Comparison of ENCODE assay signal across 14 mouse cellular contexts in genomic region chr8:111510401-111510800, GRCm38 (mm10). TPM values are rescaled to one million over a fixed set of nuclear protein-coding genes. Genes with fewer than 3 reads are reported as not detected.
DNase-seq lines count a peak whose midpoint lies in the region; ATAC-seq and TF ChIP-seq lines count a peak whose summit lies in the region.
"Had no signal": no experiment of that assay in that cellular context is flagged by ENCODE, and none has a peak within 500 bp of the region (broad histone marks: within the 10 kb centered on the region; RNA-seq: fewer than 3 reads in every experiment).

No protein-coding gene starts in this region.

- no peaks in the 10 kb centered on the region for H3K27me3 ChIP-seq in limb, embryonic 14.5 days (ENCODE audit: control insufficient read depth, insufficient read depth, low read length)
- no peaks in the 10 kb centered on the region for H3K27me3 ChIP-seq in limb, embryonic 10.5 days (ENCODE audit: low read depth, poor library complexity, severe bottlenecking)
- no peaks in the 10 kb centered on the region for H3K27me3 ChIP-seq in stomach, postnatal 0 days (ENCODE audit: control insufficient read depth, insufficient read depth, low read length)
- H3K27me3 ChIP-seq: limb, embryonic 12.5 days; Patski had no signal

- DNase-seq in gastrocnemius, adult 2 months = peak; percentile 50
- DNase-seq in gastrocnemius, postnatal 10 days = no peak
- DNase-seq in limb, embryonic 14.5 days (ENCODE audit: low spot score) = peak; percentile 4
- DNase-seq in limb, embryonic 10.5 days (ENCODE audit: low spot score) = no peak
- peak; percentile 18 to 43 for DNase-seq in kidney, postnatal 4 days
- no peak for DNase-seq in stomach, postnatal 0 days (ENCODE audit: low spot score)
- no peak for DNase-seq in adrenal gland, adult 18-20 months (ENCODE audit: low spot score in 2 of 2)
- DNase-seq: gastrocnemius, postnatal 14 days; layer of hippocampus, adult 9-11 months had no signal

- 59% methylated on average over 4 of the region's 4 CpGs for WGBS in limb, embryonic 14.5 days
- WGBS in limb, embryonic 10.5 days = 67% methylated on average over 4 of the region's 4 CpGs
- WGBS in olfactory bulb, adult 2 months = 47% methylated on average over 4 of the region's 4 CpGs
- WGBS in stomach, postnatal 0 days = 61% methylated on average over 4 of the region's 4 CpGs

- H3K4me2 ChIP-seq in limb, embryonic 14.5 days (replicated peaks; ENCODE audit: low read depth, low read length, severe bottlenecking) = no peak overlapping the region
- H3K4me2 ChIP-seq in stomach, postnatal 0 days (replicated peaks; ENCODE audit: low read depth) = no peak overlapping the region
- H3K4me2 ChIP-seq: limb, embryonic 12.5 days had no signal

- H3K36me3 ChIP-seq in limb, embryonic 14.5 days (ENCODE audit: control insufficient read depth, insufficient read depth, low read length) = no peaks in the 10 kb centered on the region
- H3K36me3 ChIP-seq in limb, embryonic 10.5 days = peaks cover 2% of the 10 kb centered on the region
- H3K36me3 ChIP-seq in stomach, postnatal 0 days (ENCODE audit: control insufficient read depth, insufficient read depth, low read length) = no peaks in the 10 kb centered on the region

- no peak for TF ChIP-seq POLR2A in limb, embryonic 14.5 days (IDR thresholded peaks at IDR 0.05; ENCODE audit: borderline replicate concordance, extremely low read depth, insufficient read depth, insufficient read length)
- TF ChIP-seq POLR2A in olfactory bulb, adult 2 months (IDR thresholded peaks at IDR 0.05; ENCODE audit: insufficient read depth, low read depth, low read length) = no peak

- H3K4me3 ChIP-seq in gastrocnemius, adult 2 months = no peak overlapping the region
- no peak overlapping the region for H3K4me3 ChIP-seq in limb, embryonic 14.5 days (replicated peaks; ENCODE audit: low read length)
- H3K4me3 ChIP-seq in limb, embryonic 10.5 days = no peak overlapping the region
- H3K4me3 ChIP-seq in olfactory bulb, adult 2 months (ENCODE audit: insufficient read depth, low read depth, low read length) = no peak overlapping the region
- no peak overlapping the region for H3K4me3 ChIP-seq in stomach, postnatal 0 days (ENCODE audit: low read depth, low read length)
- H3K4me3 ChIP-seq: forebrain, embryonic 10.5 days; limb, embryonic 12.5 days; megakaryocyte, embryonic 14.5 days had no signal

- no peak for TF ChIP-seq EP300 in stomach, postnatal 0 days (optimal IDR thresholded peaks at IDR 0.05)

- ATAC-seq in limb, embryonic 14.5 days (ENCODE audit: low FRiP score, low read depth) = no peak
- no peak for ATAC-seq in stomach, postnatal 0 days (ENCODE audit: low FRiP score, low TSS enrichment)
- ATAC-seq: Patski had no signal

- intact Hi-C loops in gastrocnemius, adult 2 months (cut with DNase I) = no loop called here

- no peak overlapping the region for H3K9ac ChIP-seq in limb, embryonic 14.5 days (ENCODE audit: low read depth, low read length, severe bottlenecking)
- H3K9ac ChIP-seq in stomach, postnatal 0 days (ENCODE audit: low read length) = no peak overlapping the region
- H3K9ac ChIP-seq: limb, embryonic 12.5 days had no signal

- no peak for TF ChIP-seq CTCF in gastrocnemius, adult 2 months (IDR thresholded peaks at IDR 0.05)
- no peak for TF ChIP-seq CTCF in olfactory bulb, adult 2 months (IDR thresholded peaks at IDR 0.05; ENCODE audit: insufficient read depth, low read depth, low read length)
- no peak for TF ChIP-seq CTCF in stomach, postnatal 0 days (IDR thresholded peaks at IDR 0.05; ENCODE audit: low read depth)

- H3K9me3 ChIP-seq in limb, embryonic 14.5 days (ENCODE audit: control insufficient read depth, low read length) = no peaks in the 10 kb centered on the region
- no peaks in the 10 kb centered on the region for H3K9me3 ChIP-seq in limb, embryonic 10.5 days (replicated peaks)
- H3K9me3 ChIP-seq in stomach, postnatal 0 days (ENCODE audit: control insufficient read depth, low read length) = no peaks in the 10 kb centered on the region
- H3K9me3 ChIP-seq: forebrain, embryonic 10.5 days; limb, embryonic 12.5 days had no signal

- H3K27ac ChIP-seq in gastrocnemius, adult 2 months = peak overlapping the region; percentile 53
- H3K27ac ChIP-seq in limb, embryonic 14.5 days (replicated peaks; ENCODE audit: low read depth, low read length) = no peak overlapping the region
- H3K27ac ChIP-seq in limb, embryonic 10.5 days = no peak overlapping the region
- H3K27ac ChIP-seq in olfactory bulb, adult 2 months (ENCODE audit: insufficient read depth, low read depth, low read length) = peak overlapping the region; percentile 69
- no peak overlapping the region for H3K27ac ChIP-seq in stomach, postnatal 0 days (replicated peaks)
- H3K27ac ChIP-seq: forebrain, embryonic 10.5 days; limb, embryonic 12.5 days had no signal

- no peaks in the 10 kb centered on the region for H3K4me1 ChIP-seq in limb, embryonic 14.5 days (ENCODE audit: control insufficient read depth, insufficient read depth, low read length)
- H3K4me1 ChIP-seq in limb, embryonic 10.5 days = no peaks in the 10 kb centered on the region
- H3K4me1 ChIP-seq in olfactory bulb, adult 2 months (ENCODE audit: control insufficient read depth, insufficient read depth, low read length) = peaks cover 24% of the 10 kb centered on the region
- H3K4me1 ChIP-seq in stomach, postnatal 0 days (replicated peaks; ENCODE audit: control insufficient read depth, insufficient read depth) = no peaks in the 10 kb centered on the region
- H3K4me1 ChIP-seq: forebrain, embryonic 10.5 days; limb, embryonic 12.5 days had no signal

RNA-seq across cellular contexts. Expression of gene Wdr59, which starts 11.5 kb away (rescaled TPM):
- 1 to 10 TPM; 7.9 to 8.2 TPM for total RNA-seq in gastrocnemius, adult 2 months (2021)
- 10 to 100 TPM in 1 of 2 experiments, 1 to 10 TPM in 1; 9.7 to 11.5 TPM for total RNA-seq in gastrocnemius, postnatal 10 days (2021)
- polyA plus RNA-seq in limb, embryonic 14.5 days (2012; rRNA removed) = 11.5 and 13.3 TPM in 2 replicates
- 6.0 and 6.1 TPM in 2 replicates for polyA plus RNA-seq in limb, embryonic 14.5 days (2014; fragmentation: Nextera tagmentation; extraction: Ambion mirVana)
- 5.7 and 6.4 TPM in 2 replicates for polyA plus RNA-seq in limb, embryonic 10.5 days (2016; fragmentation: Nextera tagmentation; extraction: Ambion mirVana)
- polyA plus RNA-seq in olfactory bulb, adult 2 months (2012; ENCODE audit: insufficient read depth, insufficient read length, low replicate concordance, missing spikeins) = not detected in 2 replicates
- 2.0 and 2.2 TPM in 2 replicates for polyA plus RNA-seq in stomach, postnatal 0 days (2015; fragmentation: Nextera tagmentation; extraction: Ambion mirVana)
- total RNA-seq in adrenal gland, adult 18-20 months (2021) = 10 to 100 TPM in 1 of 2 experiments, 1 to 10 TPM in 1; 9.2 to 10.3 TPM

RNA-seq across cellular contexts. Expression of gene Znrf1, which starts 25.5 kb away (rescaled TPM):
- 10 to 100 TPM; 58.6 to 69.8 TPM for total RNA-seq in gastrocnemius, adult 2 months (2021)
- 10 to 100 TPM; 58.7 to 68.7 TPM for total RNA-seq in gastrocnemius, postnatal 10 days (2021)
- polyA plus RNA-seq in limb, embryonic 14.5 days (2012; rRNA removed) = 133 and 158 TPM in 2 replicates
- polyA plus RNA-seq in limb, embryonic 14.5 days (2014; fragmentation: Nextera tagmentation; extraction: Ambion mirVana) = 42.4 and 55.3 TPM in 2 replicates
- polyA plus RNA-seq in limb, embryonic 10.5 days (2016; fragmentation: Nextera tagmentation; extraction: Ambion mirVana) = 42.1 and 44.8 TPM in 2 replicates
- polyA plus RNA-seq in olfactory bulb, adult 2 months (2012; ENCODE audit: insufficient read depth, insufficient read length, low replicate concordance, missing spikeins) = 177 TPM in 1 of 2 replicates, not detected in the other
- polyA plus RNA-seq in stomach, postnatal 0 days (2015; fragmentation: Nextera tagmentation; extraction: Ambion mirVana) = 14.8 and 19.2 TPM in 2 replicates
- 10 to 100 TPM; 31.0 to 36.3 TPM for total RNA-seq in adrenal gland, adult 18-20 months (2021)

Comparison
In these comparisons a context has a peak if more than half of its experiments do, and no peak if none do; other contexts are left out.
1. DNase-seq: peak in gastrocnemius, adult 2 months (single experiment), limb, embryonic 14.5 days (single experiment) and kidney, postnatal 4 days (2 of 2); none in gastrocnemius, postnatal 10 days (single experiment), limb, embryonic 10.5 days (single experiment), stomach, postnatal 0 days (single experiment) and adrenal gland, adult 18-20 months (0 of 2).
2. H3K27ac ChIP-seq: peak in gastrocnemius, adult 2 months (single experiment) and olfactory bulb, adult 2 months (single experiment); none in limb, embryonic 14.5 days (single experiment), limb, embryonic 10.5 days (single experiment) and stomach, postnatal 0 days (single experiment).